Mouse (Mus musculus) MEL (cell line): ENCODE measurements around the gene Zbed6. TPM values are rescaled to one million over a fixed set of nuclear protein-coding genes. Genes with fewer than 3 reads are reported as not detected.

ENCODE experiments used
- DNase-seq: peaks from one replicate; pipeline ENCODE4 v3.0.0; 2011; ENCODE audit warnings: low read depth, low spot score
- H3K27ac ChIP-seq: 2 replicates; pipeline ENCODE4 v1.5.1; 2012; ENCODE audit warnings: low read depth, mild to moderate bottlenecking, control low read depth, low read length, moderate library complexity; ENCODE audit not compliant: control insufficient read depth
- H3K27me3 ChIP-seq, 2 experiments: fragments of 150-350 bp in 1 of 2; sonication (generic) in 1 of 2; 2 replicates each; pipeline ENCODE4 v1.6.1; 2012; ENCODE audit warnings: low read length in 2 of 2, mild to moderate bottlenecking in 2 of 2, improper control_type of control experiment in 1 of 2, moderate library complexity in 1 of 2; ENCODE audit not compliant: insufficient read depth in 2 of 2, control insufficient read depth in 1 of 2
- H3K36me3 ChIP-seq, 2 experiments: 2 replicates each; pipeline ENCODE4 v1.6.1; 2012 to 2014; ENCODE audit warnings: low read length in 2 of 2, improper control_type of control experiment in 1 of 2, inconsistent platforms in 1 of 2, mild to moderate bottlenecking in 1 of 2; ENCODE audit not compliant: insufficient read depth in 2 of 2, control insufficient read depth in 1 of 2
- H3K4me1 ChIP-seq, 2 experiments: fragments of 150-350 bp in 1 of 2; sonication (generic) in 1 of 2; 2 replicates each; pipeline ENCODE4 v1.6.1; 2012; ENCODE audit warnings: low read length in 2 of 2, improper control_type of control experiment in 1 of 2, mild to moderate bottlenecking in 1 of 2; ENCODE audit not compliant: insufficient read depth in 2 of 2, control insufficient read depth in 1 of 2
- H3K4me3 ChIP-seq, 2 experiments: fragments of 150-350 bp in 1 of 2; sonication (generic) in 1 of 2; 2 replicates each; pipeline ENCODE4 v1.5.1; 2012; ENCODE audit warnings: low read depth in 2 of 2, low read length in 2 of 2, mild to moderate bottlenecking in 2 of 2, moderate library complexity in 2 of 2, control low read depth in 1 of 2, improper control_type of control experiment in 1 of 2; ENCODE audit not compliant: control insufficient read depth in 1 of 2, insufficient read depth in 1 of 2
- H3K79me2 ChIP-seq: 2 replicates; pipeline ENCODE4 v1.6.1; 2012; ENCODE audit warnings: mild to moderate bottlenecking, low read length, moderate library complexity; ENCODE audit not compliant: control insufficient read depth, poor library complexity, insufficient read depth
- H3K9ac ChIP-seq: 2 replicates; pipeline ENCODE4 v1.6.1; 2012; ENCODE audit warnings: low read depth, mild to moderate bottlenecking, control low read depth, low read length, moderate library complexity; ENCODE audit not compliant: control insufficient read depth, poor library complexity, severe bottlenecking
- H3K9me3 ChIP-seq: fragments of 150-350 bp; sonication (generic); replicated peaks from 2 replicates; pipeline ENCODE4 v1.6.1; 2012; ENCODE audit warnings: mild to moderate bottlenecking, low read length, improper control_type of control experiment, moderate library complexity; ENCODE audit not compliant: insufficient read depth
- BHLHE40 ChIP-seq: IDR thresholded peaks from 2 replicates; pipeline ENCODE4 v1.6.1; 2012; ENCODE audit warnings: low read depth, mild to moderate bottlenecking, inconsistent platforms, low read length, improper control_type of control experiment, borderline replicate concordance
- CHD2 ChIP-seq: IDR thresholded peaks from 2 replicates; pipeline ENCODE4 v1.6.1; 2011; ENCODE audit warnings: low read length, improper control_type of control experiment
- CTCF ChIP-seq, 3 experiments: IDR thresholded peaks in 2 of 3; conservative IDR thresholded peaks in 1 of 3; 2 replicates each; pipeline ENCODE4 v1.5.1; 2011 to 2012; ENCODE audit warnings: low read length in 3 of 3, low read depth in 2 of 3, mild to moderate bottlenecking in 2 of 3, improper control_type of control experiment in 1 of 3, inconsistent platforms in 1 of 3, mixed read lengths in 1 of 3, moderate library complexity in 1 of 3; ENCODE audit not compliant: control insufficient read depth in 1 of 3, insufficient read depth in 1 of 3, poor library complexity in 1 of 3, severe bottlenecking in 1 of 3
- EP300 ChIP-seq, 2 experiments: IDR thresholded peaks; 2 replicates each; pipeline ENCODE4 v1.6.1; 2011; ENCODE audit warnings: improper control_type of control experiment in 2 of 2, low read length in 2 of 2, low read depth in 1 of 2, mild to moderate bottlenecking in 1 of 2
- GABPA ChIP-seq: IDR thresholded peaks from 2 replicates; pipeline ENCODE4 v1.6.1; 2012; ENCODE audit warnings: low read depth, mild to moderate bottlenecking, inconsistent platforms, low read length, improper control_type of control experiment, moderate library complexity
- HCFC1 ChIP-seq: IDR thresholded peaks from 2 replicates; pipeline ENCODE4 v1.6.1; 2012; ENCODE audit warnings: low read depth, mild to moderate bottlenecking, inconsistent platforms, low read length, improper control_type of control experiment, moderate library complexity
- KAT2A ChIP-seq: conservative IDR thresholded peaks from 2 replicates; pipeline ENCODE4 v1.6.1; 2012; ENCODE audit warnings: low read depth, low read length, improper control_type of control experiment, inconsistent platforms
- MAFK ChIP-seq: IDR thresholded peaks from 2 replicates; pipeline ENCODE4 v1.6.1; 2011; ENCODE audit warnings: low read depth, mild to moderate bottlenecking, low read length, improper control_type of control experiment, borderline replicate concordance
- MAX ChIP-seq: IDR thresholded peaks from 2 replicates; pipeline ENCODE4 v1.6.1; 2011; ENCODE audit warnings: low read length, improper control_type of control experiment
- MEF2A ChIP-seq: IDR thresholded peaks from 2 replicates; pipeline ENCODE4 v1.6.1; 2014; ENCODE audit warnings: low read depth, mild to moderate bottlenecking, inconsistent platforms, low read length, improper control_type of control experiment; ENCODE audit not compliant: poor library complexity, insufficient replicate concordance, severe bottlenecking; ENCODE audit errors: extremely low read depth
- MXI1 ChIP-seq: IDR thresholded peaks from 2 replicates; pipeline ENCODE4 v1.6.1; 2011; ENCODE audit warnings: mild to moderate bottlenecking, low read depth, low read length, improper control_type of control experiment
- MYB ChIP-seq: IDR thresholded peaks from 2 replicates; pipeline ENCODE4 v1.6.1; 2011; ENCODE audit warnings: mild to moderate bottlenecking, low read depth, low read length, improper control_type of control experiment
- MYC ChIP-seq: IDR thresholded peaks from 2 replicates; pipeline ENCODE4 v1.6.1; 2011; ENCODE audit warnings: low read depth, mild to moderate bottlenecking, low read length, improper control_type of control experiment, moderate library complexity
- NELFE ChIP-seq: IDR thresholded peaks from 2 replicates; pipeline ENCODE4 v1.6.1; 2011; ENCODE audit warnings: low read depth, low read length, improper control_type of control experiment
- NRF1 ChIP-seq: IDR thresholded peaks from 2 replicates; pipeline ENCODE4 v1.6.1; 2014; ENCODE audit warnings: low read depth, mild to moderate bottlenecking, inconsistent platforms, low read length, improper control_type of control experiment, moderate library complexity; ENCODE audit not compliant: poor library complexity, insufficient read depth, severe bottlenecking
- POLR2A ChIP-seq, 2 experiments: IDR thresholded peaks; 2 replicates each; pipeline ENCODE4 v1.6.1; 2011 to 2012; ENCODE audit warnings: low read length in 2 of 2, mild to moderate bottlenecking in 2 of 2, control low read depth in 1 of 2, improper control_type of control experiment in 1 of 2, low read depth in 1 of 2, moderate library complexity in 1 of 2; ENCODE audit not compliant: control insufficient read depth in 1 of 2, insufficient read depth in 1 of 2, poor library complexity in 1 of 2
- POLR2AphosphoS5 ChIP-seq: IDR thresholded peaks from 2 replicates; pipeline ENCODE4 v1.6.1; 2012; ENCODE audit warnings: low read depth, borderline replicate concordance, mild to moderate bottlenecking, inconsistent platforms, low read length, moderate library complexity, mixed read lengths
- SMC3 ChIP-seq: IDR thresholded peaks from 2 replicates; pipeline ENCODE4 v1.6.1; 2011; ENCODE audit warnings: low read depth, low read length, improper control_type of control experiment
- TAL1 ChIP-seq: IDR thresholded peaks from 2 replicates; pipeline ENCODE4 v1.6.1; 2012; ENCODE audit warnings: mild to moderate bottlenecking, inconsistent platforms, low read length, moderate library complexity, mixed read lengths
- UBTF ChIP-seq: IDR thresholded peaks from 2 replicates; pipeline ENCODE4 v1.6.1; 2012; ENCODE audit warnings: low read depth, mild to moderate bottlenecking, inconsistent platforms, low read length, improper control_type of control experiment, moderate library complexity, borderline replicate concordance; ENCODE audit not compliant: insufficient read depth
- USF1 ChIP-seq: IDR thresholded peaks from 2 replicates; pipeline ENCODE4 v1.6.1; 2014; ENCODE audit warnings: low read depth, mild to moderate bottlenecking, inconsistent platforms, low read length, improper control_type of control experiment, moderate library complexity
- USF2 ChIP-seq, 2 experiments: IDR thresholded peaks; 2 replicates each; pipeline ENCODE4 v1.6.1; 2011 to 2012; ENCODE audit warnings: improper control_type of control experiment in 2 of 2, low read length in 2 of 2, borderline replicate concordance in 1 of 2, inconsistent platforms in 1 of 2, low read depth in 1 of 2, mild to moderate bottlenecking in 1 of 2; ENCODE audit not compliant: insufficient read depth in 1 of 2
- ZC3H11A ChIP-seq: IDR thresholded peaks from 2 replicates; pipeline ENCODE4 v1.6.1; 2012; ENCODE audit warnings: low read depth, mild to moderate bottlenecking, inconsistent platforms, low read length, improper control_type of control experiment
- ZMIZ1 ChIP-seq: IDR thresholded peaks from 2 replicates; pipeline ENCODE4 v1.6.1; 2012; ENCODE audit warnings: low read depth, mild to moderate bottlenecking, inconsistent platforms, low read length, improper control_type of control experiment, moderate library complexity
- ZNF384 ChIP-seq: IDR thresholded peaks from 2 replicates; pipeline ENCODE4 v1.6.1; 2012; ENCODE audit warnings: low read depth, mild to moderate bottlenecking, inconsistent platforms, low read length, improper control_type of control experiment
- polyA plus RNA-seq, 2 experiments: library from polyadenylated mRNA; stranded (reverse) in 1 of 2; unstranded in 1 of 2; fragments of >175 nt in 1 of 2; fragments of >200 nt in 1 of 2; gene quantifications; 2 replicates each; pipeline versions ENCODE4 v1.2.1 to v1.2.4; 2012; ENCODE audit warnings: low replicate concordance in 2 of 2, low read depth in 1 of 2; ENCODE audit not compliant: insufficient read length in 2 of 2, insufficient read depth in 1 of 2, missing spikeins in 1 of 2
- total RNA-seq: library from RNA; depleted of rRNA; stranded (reverse); fragments of 300-350 nt; gene quantifications from 2 replicates; pipeline ENCODE4 v1.2.3, GENCODE M21; 2012

Gene Zbed6
- total and polyA plus RNA-seq, 3 experiments: 1.4 to 48.2 (median 2.4) TPM

- no peak for DNase-seq
- Histone ChIP-seq H3K36me3 (no peaks in the 10 kb centered on the region), H3K4me1 (no peaks in the 10 kb centered on the region), H3K4me3 (no peak overlapping the region), H3K27ac (no peak overlapping the region), H3K27me3 (no peaks in the 10 kb centered on the region), H3K9me3 (no peaks in the 10 kb centered on the region), H3K79me2 (no peaks in the 10 kb centered on the region), H3K9ac (no peak overlapping the region)
- TF ChIP-seq NELFE (no peak), CHD2 (no peak), HCFC1 (no peak), KAT2A (no peak), MYB (no peak), SMC3 (no peak), USF2 (IDR thresholded peaks at IDR 0.05; ENCODE audit: borderline replicate concordance in 1 of 2, insufficient read depth in 1 of 2, low read depth in 1 of 2, low read length in 2 of 2) (no peak), GABPA (no peak), MYC (no peak), MAFK (no peak), ZC3H11A (no peak), TAL1 (no peak), USF1 (no peak), CTCF (IDR thresholded peaks at IDR 0.05 in 2 of 3, conservative IDR thresholded peaks at IDR 0.05 in 1 of 3; ENCODE audit: control insufficient read depth in 1 of 3, insufficient read depth in 1 of 3, low read depth in 2 of 3, low read length in 3 of 3, poor library complexity in 1 of 3, severe bottlenecking in 1 of 3) (no peak), BHLHE40 (no peak), NRF1 (no peak), ZNF384 (no peak)
Measured at GRCm38 (mm10) chr1:133671801-133672200, 11.1 kb upstream of the Zbed6 start.

- no peaks in the 10 kb centered on the region for H3K36me3 ChIP-seq
- H3K4me3 ChIP-seq: no peak overlapping the region
- H3K79me2 ChIP-seq: no peaks in the 10 kb centered on the region
- no peaks in the 10 kb centered on the region for H3K27me3 ChIP-seq
- no peaks in the 10 kb centered on the region for H3K4me1 ChIP-seq
- no peak for DNase-seq
- no peak overlapping the region for H3K9ac ChIP-seq
- no peak overlapping the region for H3K27ac ChIP-seq
- H3K9me3 ChIP-seq: no peaks in the 10 kb centered on the region
- TF ChIP-seq MAX (no peak), MXI1 (no peak), USF2 (IDR thresholded peaks at IDR 0.05; ENCODE audit: borderline replicate concordance in 1 of 2, insufficient read depth in 1 of 2, low read depth in 1 of 2, low read length in 2 of 2) (no peak), MEF2A (no peak), UBTF (no peak), POLR2A (IDR thresholded peaks at IDR 0.05; ENCODE audit: control insufficient read depth in 1 of 2, insufficient read depth in 1 of 2, low read depth in 1 of 2, low read length in 2 of 2, poor library complexity in 1 of 2) (no peak), MYB (no peak), POLR2AphosphoS5 (no peak), CTCF (IDR thresholded peaks at IDR 0.05 in 2 of 3, conservative IDR thresholded peaks at IDR 0.05 in 1 of 3; ENCODE audit: control insufficient read depth in 1 of 3, insufficient read depth in 1 of 3, low read depth in 2 of 3, low read length in 3 of 3, poor library complexity in 1 of 3, severe bottlenecking in 1 of 3) (no peak), MYC (no peak), NELFE (no peak), ZC3H11A (no peak), ZMIZ1 (no peak), EP300 (IDR thresholded peaks at IDR 0.05; ENCODE audit: low read depth in 1 of 2, low read length in 2 of 2) (no peak), GABPA (no peak)
- TF ChIP-seq, all 39 proteins: peak for 0
Measured at GRCm38 (mm10) chr1:133671266-133671665, 10.6 kb upstream of the Zbed6 start.
